Mouse (Mus musculus): ENCODE results near the gene Csf2ra.
"Not testable (repeated sequence)": the region's sequence is repeated elsewhere in the genome, so short reads cannot be mapped to it uniquely, and the experiment has no call there.

Csf2ra gene

DNA sequence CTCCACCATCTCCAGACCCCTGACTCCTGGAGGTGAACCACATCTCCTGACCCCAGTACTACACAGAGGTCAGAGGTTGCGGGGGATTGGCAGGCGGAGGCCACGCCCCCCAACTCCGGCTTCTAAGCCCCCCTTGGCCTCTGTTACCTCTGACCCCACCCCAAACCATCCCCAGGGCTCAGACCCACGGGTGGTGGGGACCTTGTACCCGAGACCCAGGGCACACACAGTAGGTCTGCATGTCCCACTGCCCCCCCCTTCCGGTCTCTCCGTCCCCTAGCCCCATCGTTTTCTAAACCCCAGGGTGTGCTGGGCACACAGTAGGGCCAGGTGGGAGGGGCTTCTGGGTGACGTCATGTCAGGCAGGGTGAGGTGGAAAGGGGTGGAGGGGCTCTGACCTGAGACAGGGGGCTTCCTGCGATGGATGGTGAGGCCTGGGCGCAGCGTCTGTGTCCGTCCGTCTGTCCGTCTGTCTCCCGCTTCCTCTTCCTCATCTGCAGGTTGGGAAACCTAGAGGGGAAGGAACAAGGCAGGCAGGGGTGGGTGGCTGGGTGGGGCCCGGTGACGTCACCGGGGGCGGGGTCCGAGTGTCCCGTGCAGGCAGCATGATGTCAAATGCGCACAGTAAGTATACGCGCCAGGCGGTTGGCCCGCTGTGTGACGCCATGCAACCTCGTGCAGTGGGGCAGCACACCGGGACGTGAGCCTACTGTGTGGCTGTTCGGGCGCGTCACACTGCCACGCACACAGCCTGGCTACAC, at the start of gene Csf2ra:
TSS of gene Csf2ra (minus strand) at position 489 of the 761 bp plus-strand sequence.
- in situ Hi-C loops (cut with MboI; ENCODE audit: unreplicated experiment in 2 of 2), result no loop called here

DNA sequence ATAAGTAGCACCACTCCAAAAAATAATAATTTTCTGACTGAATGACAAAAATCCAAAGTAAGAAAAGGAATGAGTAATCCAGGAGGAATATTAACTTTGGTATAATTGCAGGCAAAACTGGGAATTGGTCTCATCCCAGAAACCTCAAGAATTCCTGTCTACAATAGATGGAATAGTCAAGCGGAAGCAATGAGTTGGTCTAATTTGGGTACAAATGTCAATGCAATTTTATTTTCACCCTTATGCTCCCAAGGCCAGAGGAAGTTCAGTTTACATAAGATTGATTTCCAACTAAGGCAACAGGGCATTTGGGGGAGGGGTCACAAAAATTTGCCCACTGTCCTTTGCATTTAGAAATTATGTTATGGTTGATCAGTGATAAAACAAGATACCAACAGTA, 47.2 kb upstream of the Csf2ra start:
- in situ Hi-C loops (cut with MboI; ENCODE audit: unreplicated experiment in 2 of 2), result no loop called here

DNA sequence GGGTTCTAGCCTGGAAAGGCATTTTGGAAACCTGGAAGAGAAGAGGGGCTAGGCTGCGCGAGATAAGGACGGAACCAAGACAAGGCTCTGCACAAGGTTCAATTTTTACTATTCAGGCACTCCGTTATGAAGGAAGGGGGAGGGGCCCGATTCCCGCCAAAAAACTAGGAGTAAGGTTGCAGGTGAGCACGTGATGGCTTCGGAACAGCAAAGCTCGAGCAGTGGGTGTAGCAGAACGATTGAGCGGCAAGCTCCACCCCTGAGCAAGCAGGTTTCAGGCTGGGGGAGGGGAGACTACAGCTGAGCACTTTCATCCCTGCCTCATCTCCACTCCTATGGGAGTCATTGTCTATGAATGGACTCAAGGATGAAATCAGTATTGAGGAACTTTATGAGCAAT, 40.9 kb upstream of the Csf2ra start:
- in situ Hi-C loops (cut with MboI; ENCODE audit: unreplicated experiment in 2 of 2), result not testable (repeated sequence)

- in situ Hi-C loops (cut with MboI; ENCODE audit: unreplicated experiment in 2 of 2), result no loop called here
Observed at GRCm38 (mm10) chr19:61267141-61267540, 38.9 kb upstream of the Csf2ra start.

DNA sequence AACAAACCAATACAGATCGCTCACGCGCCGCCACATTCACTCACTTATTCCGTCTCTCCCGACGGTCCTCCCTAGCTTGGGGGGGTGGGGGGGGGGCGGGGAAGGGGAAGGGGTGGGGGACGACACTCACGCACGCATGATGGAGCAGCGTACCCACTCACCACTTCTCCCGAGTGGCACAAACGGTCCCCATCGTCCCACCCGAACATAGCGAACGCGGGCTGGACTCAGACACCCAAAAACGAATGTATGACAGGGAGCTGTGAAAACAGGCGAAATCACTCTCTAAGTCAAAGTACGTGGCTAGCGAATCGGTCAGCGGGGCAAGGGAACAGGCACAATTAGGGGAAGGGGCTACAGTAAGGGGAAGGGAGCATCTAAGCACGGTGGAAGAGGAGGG, 38.4 kb upstream of the Csf2ra start:
- in situ Hi-C loops (cut with MboI; ENCODE audit: unreplicated experiment in 2 of 2), result no loop called here

GRCm38 (mm10) chr19:61266246-61266615, 38.0 kb upstream of the Csf2ra start:
- in situ Hi-C loops (cut with MboI; ENCODE audit: unreplicated experiment in 2 of 2), result no loop called here

DNA sequence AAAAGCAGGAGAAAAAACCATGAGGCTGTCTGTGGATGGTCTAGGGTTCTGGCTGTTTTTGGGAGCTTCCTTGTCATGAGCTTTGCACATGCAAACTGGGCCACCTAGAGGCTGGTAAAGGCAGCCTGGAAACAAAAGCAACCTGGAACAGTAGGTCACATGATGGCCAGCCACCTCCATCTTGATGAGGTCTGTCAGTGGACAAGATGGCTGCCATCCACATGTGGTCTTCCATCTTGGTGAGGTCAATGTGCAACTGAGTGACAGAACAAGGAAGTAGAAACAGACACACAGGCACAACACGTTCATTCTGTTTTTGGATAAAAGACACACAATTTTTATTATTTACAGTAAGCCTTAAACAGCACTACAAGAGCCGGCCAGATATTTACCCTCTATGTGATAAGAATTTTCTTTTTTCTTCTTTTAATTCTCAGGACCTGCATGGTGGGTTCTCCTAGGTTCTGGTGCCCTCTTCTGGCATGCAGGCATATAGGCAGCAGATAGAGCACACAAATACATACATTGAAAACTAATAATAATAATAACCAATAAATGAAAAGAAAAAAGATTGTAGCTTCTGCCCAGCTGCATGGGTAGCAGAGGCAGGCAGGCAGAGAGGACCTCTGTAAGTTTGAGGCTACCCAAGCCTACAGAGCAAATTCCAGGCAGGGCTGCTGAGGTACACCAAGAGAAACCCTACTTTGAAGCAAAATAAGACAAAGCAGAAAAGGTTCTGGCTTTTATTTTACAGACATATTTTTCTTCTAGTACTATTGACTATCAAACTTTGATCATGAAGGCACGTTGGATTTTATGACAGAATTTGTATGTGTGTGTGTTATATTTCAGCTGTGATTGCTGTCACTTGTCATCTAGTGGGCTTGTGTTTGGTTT, 37.4 kb upstream of the Csf2ra start:
- in situ Hi-C loops (cut with MboI; ENCODE audit: unreplicated experiment in 2 of 2), result no loop called here

- in situ Hi-C loops (cut with MboI; ENCODE audit: unreplicated experiment in 2 of 2), result loop anchor here (5.0 kb wide), 2 partner anchors 43 to 68 kb away; no protein-coding TSS in a partner anchor
Observed at GRCm38 (mm10) chr19:61264933-61265332, 36.7 kb upstream of the Csf2ra start.

DNA sequence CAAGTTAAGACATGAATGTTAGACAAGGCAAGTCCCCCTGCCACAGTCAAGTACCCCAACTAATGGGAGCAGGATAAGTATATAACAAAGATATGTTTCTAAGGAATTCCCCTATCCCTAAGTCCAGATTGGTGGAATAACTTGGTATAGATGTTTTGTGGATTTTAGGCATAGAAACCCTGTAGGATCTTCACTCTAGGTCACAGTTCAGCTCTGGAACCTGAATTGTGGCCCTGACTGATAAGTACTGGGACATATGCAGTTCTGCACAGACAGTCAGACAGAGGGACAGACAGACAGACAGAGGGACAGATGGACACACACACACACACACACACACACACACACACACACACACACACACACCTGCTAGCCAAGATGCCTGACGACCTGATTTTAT, 36.0 kb upstream of the Csf2ra start:
- in situ Hi-C loops (cut with MboI; ENCODE audit: unreplicated experiment in 2 of 2), result loop anchor here (5.0 kb wide), 2 partner anchors 42 to 67 kb away; no protein-coding TSS in a partner anchor

- in situ Hi-C loops (cut with MboI; ENCODE audit: unreplicated experiment in 2 of 2), result loop anchor here (5.0 kb wide), 2 partner anchors 39 to 64 kb away; no protein-coding TSS in a partner anchor
Observed at GRCm38 (mm10) chr19:61261241-61261640, 33.0 kb upstream of the Csf2ra start.

- in situ Hi-C loops (cut with MboI; ENCODE audit: unreplicated experiment in 2 of 2), result no loop called here
Observed at GRCm38 (mm10) chr19:61257733-61258132, 29.5 kb upstream of the Csf2ra start.

- in situ Hi-C loops (cut with MboI; ENCODE audit: unreplicated experiment in 2 of 2), result no loop called here
Observed at GRCm38 (mm10) chr19:61256166-61256887, 28.1 kb upstream of the Csf2ra start.

GRCm38 (mm10) chr19:61247334-61247733, 19.1 kb upstream of the Csf2ra start:
- in situ Hi-C loops (cut with MboI; ENCODE audit: unreplicated experiment in 2 of 2), result not testable (repeated sequence)

- in situ Hi-C loops (cut with MboI; ENCODE audit: unreplicated experiment in 2 of 2), result no loop called here
Observed at GRCm38 (mm10) chr19:61244721-61245436, 16.6 kb upstream of the Csf2ra start.

DNA sequence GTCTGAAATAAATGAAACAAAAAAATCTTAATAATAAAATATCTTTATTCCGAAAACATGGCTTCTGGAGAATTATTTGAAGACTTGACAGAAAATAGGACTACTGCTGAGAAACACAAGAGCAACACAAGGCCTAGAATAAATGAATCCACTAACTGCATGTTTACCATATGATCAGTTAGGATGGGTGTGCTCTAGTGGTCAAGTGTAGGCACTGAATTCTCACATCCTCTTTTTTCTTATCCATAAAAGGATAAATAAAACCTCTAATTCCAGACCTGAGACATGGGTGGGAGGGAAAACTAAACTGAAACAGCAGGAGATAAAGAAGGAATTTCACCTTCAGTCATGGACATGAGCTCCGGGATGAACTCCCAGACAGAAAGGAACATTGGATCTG, 9.7 kb upstream of the Csf2ra start:
- in situ Hi-C loops (cut with MboI; ENCODE audit: unreplicated experiment in 2 of 2), result no loop called here

GRCm38 (mm10) chr19:61234532-61234931, 6.3 kb upstream of the Csf2ra start:
- in situ Hi-C loops (cut with MboI; ENCODE audit: unreplicated experiment in 2 of 2), result no loop called here

- in situ Hi-C loops (cut with MboI; ENCODE audit: unreplicated experiment in 2 of 2), result no loop called here
Observed at GRCm38 (mm10) chr19:61226928-61227854, 1.0 kb downstream of the Csf2ra start.

DNA sequence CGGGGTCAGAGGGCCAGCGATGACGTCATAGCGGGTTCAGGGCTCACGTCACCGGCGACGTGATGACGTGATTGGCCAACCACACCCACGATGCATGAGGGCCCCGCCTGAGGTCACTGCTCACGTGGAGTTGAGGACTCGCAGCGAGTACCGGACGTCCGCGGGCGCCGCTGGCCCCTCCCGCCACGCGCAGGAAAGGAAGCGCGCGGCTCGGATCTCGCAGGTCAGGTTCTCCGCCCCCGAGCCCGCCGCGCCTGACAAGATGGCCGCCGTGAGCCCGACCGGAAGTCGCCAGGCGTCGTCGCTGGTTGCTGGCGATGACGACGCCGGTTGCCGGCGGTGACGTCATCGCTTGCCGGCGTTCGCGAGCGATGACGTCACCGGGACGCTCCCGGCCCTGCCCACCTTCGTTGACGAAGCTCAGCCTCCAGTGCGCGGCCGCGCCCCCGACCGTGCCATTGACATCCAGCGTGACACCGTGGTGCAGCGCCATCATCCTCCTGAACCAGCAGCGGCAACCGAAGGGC, 1.8 kb downstream of the Csf2ra start:
- in situ Hi-C loops (cut with MboI; ENCODE audit: unreplicated experiment in 2 of 2), result no loop called here
